Mouse (Mus musculus): ENCODE data around the gene Acot9. TPM values are rescaled to one million over a fixed set of nuclear protein-coding genes. Genes with fewer than 3 reads are reported as not detected.

The Acot9 gene
- polyA plus RNA-seq (2014; fragmentation: Nextera tagmentation; extraction: Ambion mirVana), result 17.3 and 17.9 TPM in 2 replicates

GRCm38 (mm10) chrX:155262235-155262914 is at the start of gene Acot9:
Gene Acot9, plus strand, starts transcription at chrX:155262443.
- WGBS, result 15% methylated on average over 37 of the region's 37 CpGs
- peak; percentile 88 for DNase-seq (ENCODE audit: low spot score)
- no peaks in the 10 kb centered on the region for H3K27me3 ChIP-seq (ENCODE audit: control insufficient read depth, insufficient read depth, low read length)
- H3K4me2 ChIP-seq (ENCODE audit: low read depth, low read length, severe bottlenecking), result peak within 1 kb of the TSS; percentile 41
- H3K27ac ChIP-seq (ENCODE audit: low read depth, low read length), result no peak within 1 kb of the TSS
- H3K4me3 ChIP-seq (ENCODE audit: low read depth, low read length), result peak within 1 kb of the TSS; percentile 37
- no peaks in the 10 kb centered on the region for H3K36me3 ChIP-seq (ENCODE audit: control insufficient read depth, insufficient read depth, low read length)
- ATAC-seq (replicated peaks; ENCODE audit: low FRiP score), result peak; percentile 100
- peak within 1 kb of the TSS; percentile 29; the same call in 1 of the 2 replicates for H3K9ac ChIP-seq (ENCODE audit: low read length)
- H3K9me3 ChIP-seq (ENCODE audit: control insufficient read depth, low read length), result no peaks in the 10 kb centered on the region
- H3K4me1 ChIP-seq (replicated peaks; ENCODE audit: control insufficient read depth, insufficient read depth, low read length), result no peaks in the 10 kb centered on the region

GRCm38 (mm10) chrX:155214291-155215136 is 47.7 kb upstream of the Acot9 start:
- Histone ChIP-seq H3K4me1 (replicated peaks; ENCODE audit: control insufficient read depth, insufficient read depth, low read length) (no peaks in the 10 kb centered on the region), H3K9ac (ENCODE audit: low read length) (no peak overlapping the region), H3K9me3 (ENCODE audit: control insufficient read depth, low read length) (no peaks in the 10 kb centered on the region), H3K4me3 (ENCODE audit: low read depth, low read length) (no peak overlapping the region), H3K36me3 (ENCODE audit: control insufficient read depth, insufficient read depth, low read length) (no peaks in the 10 kb centered on the region), H3K4me2 (ENCODE audit: low read depth, low read length, severe bottlenecking) (no peak overlapping the region), H3K27ac (ENCODE audit: low read depth, low read length) (no peak overlapping the region), H3K27me3 (ENCODE audit: control insufficient read depth, insufficient read depth, low read length) (no peaks in the 10 kb centered on the region)
- no peak for ATAC-seq (replicated peaks; ENCODE audit: low FRiP score)
- 78% methylated on average over 5 of the region's 5 CpGs for WGBS
- no peak for DNase-seq (ENCODE audit: low spot score)

GRCm38 (mm10) chrX:155215501-155216248 is 46.6 kb upstream of the Acot9 start:
- Histone ChIP-seq H3K4me1 (replicated peaks; ENCODE audit: control insufficient read depth, insufficient read depth, low read length) (no peaks in the 10 kb centered on the region), H3K9ac (ENCODE audit: low read length) (peak overlapping the region; percentile 48; the same call in 1 of the 2 replicates), H3K4me3 (ENCODE audit: low read depth, low read length) (peak overlapping the region; percentile 38), H3K9me3 (ENCODE audit: control insufficient read depth, low read length) (no peaks in the 10 kb centered on the region), H3K27me3 (ENCODE audit: control insufficient read depth, insufficient read depth, low read length) (no peaks in the 10 kb centered on the region), H3K36me3 (ENCODE audit: control insufficient read depth, insufficient read depth, low read length) (no peaks in the 10 kb centered on the region), H3K4me2 (ENCODE audit: low read depth, low read length, severe bottlenecking) (peak overlapping the region; percentile 49), H3K27ac (ENCODE audit: low read depth, low read length) (no peak overlapping the region)
- WGBS, result 35% methylated on average over 22 of the region's 24 CpGs
- ATAC-seq (replicated peaks; ENCODE audit: low FRiP score) (peak; percentile 72), DNase-seq (ENCODE audit: low spot score) (peak; percentile 60)

- Histone ChIP-seq H3K9ac (ENCODE audit: low read length) (peak within 1 kb of the TSS; percentile 48; the same call in 1 of the 2 replicates), H3K4me2 (ENCODE audit: low read depth, low read length, severe bottlenecking) (peak within 1 kb of the TSS; percentile 49), H3K36me3 (ENCODE audit: control insufficient read depth, insufficient read depth, low read length) (no peaks in the 10 kb centered on the region), H3K27me3 (ENCODE audit: control insufficient read depth, insufficient read depth, low read length) (no peaks in the 10 kb centered on the region), H3K9me3 (ENCODE audit: control insufficient read depth, low read length) (no peaks in the 10 kb centered on the region), H3K4me3 (ENCODE audit: low read depth, low read length) (peak within 1 kb of the TSS; percentile 38), H3K27ac (ENCODE audit: low read depth, low read length) (no peak within 1 kb of the TSS), H3K4me1 (replicated peaks; ENCODE audit: control insufficient read depth, insufficient read depth, low read length) (no peaks in the 10 kb centered on the region)
- ATAC-seq (replicated peaks; ENCODE audit: low FRiP score) (peak; percentile 98), DNase-seq (ENCODE audit: low spot score) (peak; percentile 90)
- 21% methylated on average over 26 of the region's 26 CpGs for WGBS
Observed at GRCm38 (mm10) chrX:155216271-155216670, 46.0 kb upstream of the Acot9 start, which contains the start of gene Sat1. Gene Sat1, minus strand, starts transcription at chrX:155216449.

- no peak for ATAC-seq (replicated peaks; ENCODE audit: low FRiP score)
Observed at GRCm38 (mm10) chrX:155218277-155218676, 44.0 kb upstream of the Acot9 start.

GRCm38 (mm10) chrX:155256856-155257255 is 5.4 kb upstream of the Acot9 start:
- DNase-seq (ENCODE audit: low spot score) (no peak), ATAC-seq (replicated peaks; ENCODE audit: low FRiP score) (no peak)
- H3K4me1 ChIP-seq (replicated peaks; ENCODE audit: control insufficient read depth, insufficient read depth, low read length), result no peaks in the 10 kb centered on the region
- H3K4me3 ChIP-seq (ENCODE audit: low read depth, low read length), result no peak overlapping the region
- no peak overlapping the region for H3K27ac ChIP-seq (ENCODE audit: low read depth, low read length)
- no peaks in the 10 kb centered on the region for H3K36me3 ChIP-seq (ENCODE audit: control insufficient read depth, insufficient read depth, low read length)
- H3K9me3 ChIP-seq (ENCODE audit: control insufficient read depth, low read length), result no peaks in the 10 kb centered on the region
- H3K9ac ChIP-seq (ENCODE audit: low read length), result no peak overlapping the region
- no peaks in the 10 kb centered on the region for H3K27me3 ChIP-seq (ENCODE audit: control insufficient read depth, insufficient read depth, low read length)
- H3K4me2 ChIP-seq (ENCODE audit: low read depth, low read length, severe bottlenecking), result no peak overlapping the region

More at GRCm38 (mm10) chrX:155218277-155218676, 44.0 kb upstream of the Acot9 start:
- Histone ChIP-seq H3K9ac (ENCODE audit: low read length) (no peak overlapping the region), H3K4me1 (replicated peaks; ENCODE audit: control insufficient read depth, insufficient read depth, low read length) (no peaks in the 10 kb centered on the region), H3K4me2 (ENCODE audit: low read depth, low read length, severe bottlenecking) (no peak overlapping the region), H3K27me3 (ENCODE audit: control insufficient read depth, insufficient read depth, low read length) (no peaks in the 10 kb centered on the region), H3K27ac (ENCODE audit: low read depth, low read length) (no peak overlapping the region), H3K36me3 (ENCODE audit: control insufficient read depth, insufficient read depth, low read length) (no peaks in the 10 kb centered on the region), H3K4me3 (ENCODE audit: low read depth, low read length) (no peak overlapping the region), H3K9me3 (ENCODE audit: control insufficient read depth, low read length) (no peaks in the 10 kb centered on the region)
- no peak for DNase-seq (ENCODE audit: low spot score)
- 75% methylated on average over 2 of the region's 2 CpGs for WGBS

GRCm38 (mm10) chrX:155262915-155263252 is 641 bp downstream of the Acot9 start:
- H3K9ac ChIP-seq (ENCODE audit: low read length), result no peak overlapping the region
- H3K4me2 ChIP-seq (ENCODE audit: low read depth, low read length, severe bottlenecking), result peak overlapping the region; percentile 41
- H3K36me3 ChIP-seq (ENCODE audit: control insufficient read depth, insufficient read depth, low read length), result no peaks in the 10 kb centered on the region
- no peaks in the 10 kb centered on the region for H3K27me3 ChIP-seq (ENCODE audit: control insufficient read depth, insufficient read depth, low read length)
- no peaks in the 10 kb centered on the region for H3K4me1 ChIP-seq (replicated peaks; ENCODE audit: control insufficient read depth, insufficient read depth, low read length)
- no peak overlapping the region for H3K27ac ChIP-seq (ENCODE audit: low read depth, low read length)
- WGBS, result 45% methylated on average over 1 of the region's 1 CpGs
- no peak for ATAC-seq (replicated peaks; ENCODE audit: low FRiP score)
- H3K9me3 ChIP-seq (ENCODE audit: control insufficient read depth, low read length), result no peaks in the 10 kb centered on the region
- no peak for DNase-seq (ENCODE audit: low spot score)
- H3K4me3 ChIP-seq (ENCODE audit: low read depth, low read length), result peak overlapping the region; percentile 37; the same call in 1 of the 2 replicates

GRCm38 (mm10) chrX:155278483-155278882 is 16.2 kb downstream of the Acot9 start:
- Histone ChIP-seq H3K9ac (ENCODE audit: low read length) (no peak overlapping the region), H3K36me3 (ENCODE audit: control insufficient read depth, insufficient read depth, low read length) (no peaks in the 10 kb centered on the region), H3K27ac (ENCODE audit: low read depth, low read length) (no peak overlapping the region), H3K27me3 (ENCODE audit: control insufficient read depth, insufficient read depth, low read length) (no peaks in the 10 kb centered on the region), H3K9me3 (ENCODE audit: control insufficient read depth, low read length) (no peaks in the 10 kb centered on the region), H3K4me1 (replicated peaks; ENCODE audit: control insufficient read depth, insufficient read depth, low read length) (no peaks in the 10 kb centered on the region), H3K4me3 (ENCODE audit: low read depth, low read length) (no peak overlapping the region), H3K4me2 (ENCODE audit: low read depth, low read length, severe bottlenecking) (no peak overlapping the region)
- WGBS, result 73% methylated on average over 4 of the region's 4 CpGs
- DNase-seq (ENCODE audit: low spot score) (no peak), ATAC-seq (replicated peaks; ENCODE audit: low FRiP score) (no peak)
